Mouse (Mus musculus) bone marrow macrophage, adult 2 months (primary cell): Measurements from ENCODE around the gene Prmt6. TPM values are rescaled to one million over a fixed set of nuclear protein-coding genes. Genes with fewer than 3 reads are reported as not detected.

Experiments used
- H3K27ac ChIP-seq: 2 replicates; pipeline ENCODE4 v1.5.1; 2012; ENCODE audit warnings: low read depth, low read length; ENCODE audit not compliant: insufficient read depth
- H3K4me1 ChIP-seq: 2 replicates; pipeline ENCODE4 v1.6.1; 2012; ENCODE audit warnings: low read length; ENCODE audit not compliant: control insufficient read depth, insufficient read depth
- H3K4me3 ChIP-seq: 2 replicates; pipeline ENCODE4 v1.5.1; 2012; ENCODE audit warnings: mild to moderate bottlenecking, low read length, moderate library complexity; ENCODE audit not compliant: insufficient read depth
- CTCF ChIP-seq: IDR thresholded peaks from 2 replicates; pipeline ENCODE4 v1.5.1; 2012; ENCODE audit warnings: low read depth, mild to moderate bottlenecking, low read length, moderate library complexity
- POLR2A ChIP-seq: IDR thresholded peaks from 2 replicates; pipeline ENCODE4 v1.6.1; 2012; ENCODE audit warnings: mild to moderate bottlenecking, low read depth, low read length, borderline replicate concordance
- polyA plus RNA-seq: library from polyadenylated mRNA; stranded (reverse); fragments of >200 nt; gene quantifications from 2 replicates; pipeline ENCODE4 v1.2.4, GENCODE M21; 2012; ENCODE audit not compliant: missing spikeins, insufficient read depth, insufficient read length

Gene Prmt6
- polyA plus RNA-seq = 6.2 TPM in 2 replicates

GRCm38 (mm10) chr3:110250839-110251700 lies at the start of gene Prmt6:
TSS of gene Prmt6 (minus strand) at chr3:110250998.
- H3K4me3 ChIP-seq = peak within 1 kb of the TSS; percentile 88
- H3K27ac ChIP-seq = peak within 1 kb of the TSS; percentile 28
- peaks cover 7% of the 10 kb centered on the region for H3K4me1 ChIP-seq
- no peak for TF ChIP-seq POLR2A
- no peak for TF ChIP-seq CTCF

GRCm38 (mm10) chr3:110290485-110291045 lies 39.8 kb upstream of the Prmt6 start:
- H3K4me3 ChIP-seq = no peak overlapping the region
- TF ChIP-seq CTCF (no peak), POLR2A (no peak)
- no peaks in the 10 kb centered on the region for H3K4me1 ChIP-seq

GRCm38 (mm10) chr3:110282651-110283050 lies 31.9 kb upstream of the Prmt6 start:
- no peak for TF ChIP-seq CTCF
- no peak for TF ChIP-seq POLR2A
- Histone ChIP-seq H3K27ac (no peak overlapping the region), H3K4me1 (no peaks in the 10 kb centered on the region), H3K4me3 (no peak overlapping the region)

More at GRCm38 (mm10) chr3:110290485-110291045, 39.8 kb upstream of the Prmt6 start:
- H3K27ac ChIP-seq = no peak overlapping the region

GRCm38 (mm10) chr3:110267790-110268189 lies 17.0 kb upstream of the Prmt6 start:
- Histone ChIP-seq H3K4me1 (no peaks in the 10 kb centered on the region), H3K4me3 (no peak overlapping the region), H3K27ac (no peak overlapping the region)
- TF ChIP-seq CTCF (no peak), POLR2A (no peak)

GRCm38 (mm10) chr3:110253105-110253504 lies 2.3 kb upstream of the Prmt6 start:
- Histone ChIP-seq H3K4me3 (no peak overlapping the region), H3K4me1 (peaks cover 7% of the 10 kb centered on the region), H3K27ac (no peak overlapping the region)
- no peak for TF ChIP-seq CTCF
- TF ChIP-seq POLR2A = no peak

- Histone ChIP-seq H3K27ac (peak overlapping the region; percentile 28), H3K4me1 (peaks cover 7% of the 10 kb centered on the region)
- TF ChIP-seq POLR2A (no peak), CTCF (no peak)
These were observed 633 bp downstream of the Prmt6 start for GRCm38 (mm10) chr3:110249891-110250838.

GRCm38 (mm10) chr3:110236819-110237463 lies 13.9 kb downstream of the Prmt6 start:
- no peak overlapping the region for H3K27ac ChIP-seq
- H3K4me1 ChIP-seq = no peaks in the 10 kb centered on the region
- no peak overlapping the region for H3K4me3 ChIP-seq
- no peak for TF ChIP-seq CTCF
- TF ChIP-seq POLR2A = no peak

More at GRCm38 (mm10) chr3:110249891-110250838, 633 bp downstream of the Prmt6 start:
- peak overlapping the region; percentile 88 for H3K4me3 ChIP-seq

Other genes starting within 250 kb of the Prmt6 start
- 0.35 TPM in 1 of 2 replicates, not detected in the other for gene Ntng1, start 107.0 kb downstream of the Prmt6 start, polyA plus RNA-seq